Mouse (Mus musculus) brown adipose tissue, adult 24 weeks (tissue): Measurements from ENCODE around the gene Olfr1028. TPM values are rescaled to one million over a fixed set of nuclear protein-coding genes. Genes with fewer than 3 reads are reported as not detected.

Experiments
- H3K27ac ChIP-seq: fragments of 200-500 bp; replicated peaks from 2 replicates; pipeline ENCODE4 v1.5.1; 2012; ENCODE audit warnings: low read depth, mild to moderate bottlenecking, low read length
- H3K4me1 ChIP-seq: fragments of 200-500 bp; 2 replicates; pipeline ENCODE4 v1.6.1; 2012; ENCODE audit warnings: low read length, mixed read lengths; ENCODE audit not compliant: control insufficient read depth, insufficient read depth, insufficient read length
- H3K4me3 ChIP-seq: fragments of 200-500 bp; 2 replicates; pipeline ENCODE4 v1.5.1; 2012; ENCODE audit warnings: low read depth, mild to moderate bottlenecking, low read length, moderate library complexity; ENCODE audit not compliant: insufficient read depth
- polyA plus RNA-seq: library from polyadenylated mRNA; stranded (reverse); fragments of >200 nt; gene quantifications from 2 replicates; pipeline ENCODE4 v1.2.4, GENCODE M21; 2012; ENCODE audit not compliant: missing spikeins, insufficient read depth, insufficient read length

The Olfr1028 gene
- not detected in 2 replicates for polyA plus RNA-seq

DNA sequence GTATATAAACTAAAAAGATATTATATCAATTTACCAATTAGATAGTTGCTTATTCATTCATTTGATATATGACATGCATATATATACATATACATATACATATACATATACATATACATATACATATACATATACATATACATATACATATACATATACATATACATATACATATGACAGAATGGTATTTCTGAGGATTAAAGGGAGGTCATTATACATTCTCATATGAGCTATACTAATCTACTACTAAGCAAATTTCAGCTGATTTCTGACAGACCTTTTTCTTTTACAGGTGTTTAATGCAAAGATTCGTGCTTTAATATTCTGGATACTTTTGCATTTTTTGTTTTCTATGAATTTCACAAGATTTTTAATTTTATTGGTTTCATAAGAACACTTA lies at the start of gene Olfr1028:
Gene Olfr1028, plus strand, starts transcription at position 301 of the 400 bp plus-strand sequence.
- H3K4me1 ChIP-seq: no peaks in the 10 kb centered on the region
- no peak within 1 kb of the TSS for H3K27ac ChIP-seq

DNA sequence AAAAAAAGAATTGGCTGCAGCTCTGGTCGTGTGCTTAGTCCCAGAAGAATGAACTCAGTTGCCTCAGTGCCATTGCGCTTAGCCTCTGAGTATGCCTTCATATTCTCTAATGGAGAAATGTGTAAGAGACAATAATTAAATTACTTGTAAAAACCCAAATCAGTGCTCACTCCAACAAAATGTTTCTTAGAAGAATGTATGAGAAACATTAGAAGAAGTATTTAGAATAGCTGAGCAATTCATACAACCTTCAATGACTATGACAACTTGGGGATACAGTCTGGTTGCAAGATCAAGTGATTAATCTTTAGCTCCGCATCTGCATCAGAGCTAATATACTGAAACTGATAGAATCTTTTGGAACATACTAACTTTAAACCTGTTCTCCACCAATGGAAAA lies 45.3 kb upstream of the Olfr1028 start, which contains the start of gene Olfr1024:
Gene Olfr1024, minus strand, starts transcription at position 101 of the 400 bp plus-strand sequence.
- Histone ChIP-seq H3K27ac (no peak within 1 kb of the TSS), H3K4me1 (no peaks in the 10 kb centered on the region), H3K4me3 (no peak within 1 kb of the TSS)

More for the DNA sequence above, at the start of gene Olfr1028:
- no peak within 1 kb of the TSS for H3K4me3 ChIP-seq

DNA sequence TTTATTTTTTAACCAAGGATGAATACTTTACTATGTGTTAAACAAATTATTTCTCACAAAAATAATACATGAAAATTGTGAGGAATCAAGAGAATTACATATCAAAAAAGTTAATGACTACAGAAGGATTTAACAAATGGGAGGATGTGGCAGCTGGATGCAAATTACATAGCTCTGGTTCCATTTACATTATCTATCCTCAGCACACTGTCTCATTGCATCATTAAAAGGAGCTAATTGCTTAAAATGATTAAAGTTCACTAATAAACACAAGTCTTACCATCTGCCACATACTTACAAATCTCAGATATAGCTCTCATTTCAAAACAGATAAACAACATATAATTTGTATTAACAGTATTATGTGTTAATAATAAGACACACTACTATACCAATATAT lies 37.0 kb upstream of the Olfr1028 start:
- Histone ChIP-seq H3K4me1 (no peaks in the 10 kb centered on the region), H3K4me3 (no peak overlapping the region), H3K27ac (no peak overlapping the region)

GRCm38 (mm10) chr2:85914893-85915292 lies 35.3 kb upstream of the Olfr1028 start, which contains the start of gene Olfr1025-ps1:
Gene Olfr1025-ps1, plus strand, starts transcription at chr2:85915193.
- H3K4me3 ChIP-seq: no peak within 1 kb of the TSS
- no peak within 1 kb of the TSS for H3K27ac ChIP-seq
- no peaks in the 10 kb centered on the region for H3K4me1 ChIP-seq

GRCm38 (mm10) chr2:85921258-85921657 lies 29.0 kb upstream of the Olfr1028 start, which contains the start of gene Olfr1026:
Gene Olfr1026, plus strand, starts transcription at chr2:85921558.
- no peak within 1 kb of the TSS for H3K27ac ChIP-seq
- no peak within 1 kb of the TSS for H3K4me3 ChIP-seq
- no peaks in the 10 kb centered on the region for H3K4me1 ChIP-seq

DNA sequence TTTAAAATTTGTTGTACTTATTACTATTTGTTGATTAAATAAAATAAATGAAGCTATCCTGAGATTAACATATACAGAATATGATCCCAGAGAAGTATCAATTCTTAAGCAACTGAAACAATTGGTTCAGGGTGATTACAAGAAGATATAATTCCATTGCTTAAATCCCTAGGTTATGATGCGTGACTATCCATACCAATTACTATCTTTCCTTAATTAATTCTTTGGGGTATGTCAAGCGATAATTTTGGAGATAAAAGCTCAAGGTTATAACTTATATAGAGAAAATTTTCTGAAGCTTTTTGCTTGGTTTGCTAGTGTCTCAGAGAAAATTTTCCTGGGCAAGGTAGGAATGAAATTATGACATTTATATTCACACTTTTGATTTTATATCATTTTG lies 23.4 kb downstream of the Olfr1028 start, which contains the start of gene Olfr1029:
Gene Olfr1029, plus strand, starts transcription at position 301 of the 400 bp plus-strand sequence.
- H3K4me3 ChIP-seq: no peak within 1 kb of the TSS
- H3K4me1 ChIP-seq: no peaks in the 10 kb centered on the region
- H3K27ac ChIP-seq: no peak within 1 kb of the TSS

DNA sequence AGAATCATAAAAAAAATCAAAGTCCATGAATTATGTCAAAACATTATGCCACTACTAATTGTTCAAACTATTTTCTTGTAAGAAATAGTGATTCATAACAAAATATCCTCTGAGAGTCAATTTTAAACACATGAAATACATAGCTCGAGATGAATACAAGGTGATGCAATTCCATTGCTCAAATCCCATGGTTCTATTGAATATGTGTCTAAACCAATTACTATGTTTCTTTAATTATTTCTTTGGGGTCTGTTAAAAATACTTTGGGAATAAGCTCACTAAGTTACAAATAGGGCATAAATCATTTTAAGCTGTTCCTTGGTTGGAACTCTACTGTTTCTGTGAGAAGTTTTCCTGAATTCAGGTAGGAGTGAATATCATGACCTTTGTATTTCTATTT lies 28.7 kb downstream of the Olfr1028 start, which contains the start of gene Olfr1030:
Gene Olfr1030, plus strand, starts transcription at position 301 of the 400 bp plus-strand sequence.
- Histone ChIP-seq H3K4me3 (no peak within 1 kb of the TSS), H3K27ac (no peak within 1 kb of the TSS), H3K4me1 (no peaks in the 10 kb centered on the region)

DNA sequence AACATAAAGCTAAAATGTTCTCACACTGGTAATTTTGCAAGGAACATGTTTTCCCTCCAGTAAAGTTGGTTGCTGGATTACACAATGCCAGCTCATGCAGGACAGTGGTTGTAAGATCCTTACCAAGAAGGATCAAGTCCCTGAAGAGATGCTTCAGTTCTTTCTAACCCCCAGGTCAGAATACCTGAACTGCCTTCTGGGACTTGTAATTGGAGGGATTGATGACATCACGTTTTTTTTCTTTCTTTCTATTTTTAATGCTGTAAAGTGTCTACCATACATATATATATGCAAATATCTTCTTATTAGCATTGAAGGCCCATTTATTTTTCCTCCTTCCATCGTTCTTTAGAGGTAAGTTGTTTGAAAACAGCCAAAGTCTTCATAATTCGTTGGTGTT lies 39.8 kb downstream of the Olfr1028 start, which contains the start of gene Olfr1031:
Gene Olfr1031, plus strand, starts transcription at position 301 of the 400 bp plus-strand sequence.
- no peaks in the 10 kb centered on the region for H3K4me1 ChIP-seq
- no peak within 1 kb of the TSS for H3K4me3 ChIP-seq
- H3K27ac ChIP-seq: no peak within 1 kb of the TSS

Other genes with a start within 250 kb of the Olfr1028 start
- not detected in 2 replicates for gene Olfr1009, start 235.0 kb upstream of the Olfr1028 start, polyA plus RNA-seq
- not detected in 2 replicates for gene Olfr1012, start 187.7 kb upstream of the Olfr1028 start, polyA plus RNA-seq
- gene Olfr1013, start 183.3 kb upstream of the Olfr1028 start, polyA plus RNA-seq: not detected in 2 replicates
- gene Olfr1014, start 177.7 kb upstream of the Olfr1028 start, polyA plus RNA-seq: not detected in 2 replicates
- gene Olfr1015, start 168.4 kb upstream of the Olfr1028 start, polyA plus RNA-seq: not detected in 2 replicates
- not detected in 2 replicates for gene Olfr1016, start 147.9 kb upstream of the Olfr1028 start, polyA plus RNA-seq
- not detected in 2 replicates for gene Olfr1018, start 132.0 kb upstream of the Olfr1028 start, polyA plus RNA-seq
- gene Olfr1019, start 105.0 kb upstream of the Olfr1028 start, polyA plus RNA-seq: not detected in 2 replicates
- not detected in 2 replicates for gene Olfr1020, start 103.4 kb upstream of the Olfr1028 start, polyA plus RNA-seq
- gene Olfr1022, start 81.8 kb upstream of the Olfr1028 start, polyA plus RNA-seq: not detected in 2 replicates
- not detected in 2 replicates for gene Olfr1023, start 64.8 kb upstream of the Olfr1028 start, polyA plus RNA-seq
- gene Olfr1024, start 45.4 kb upstream of the Olfr1028 start, polyA plus RNA-seq: not detected in 2 replicates
- not detected in 2 replicates for gene Olfr1025-ps1, start 35.2 kb upstream of the Olfr1028 start, polyA plus RNA-seq
- not detected in 2 replicates for gene Olfr1026, start 28.9 kb upstream of the Olfr1028 start, polyA plus RNA-seq
- gene Olfr1029, start 23.5 kb downstream of the Olfr1028 start, polyA plus RNA-seq: not detected in 2 replicates
- gene Olfr1030, start 28.8 kb downstream of the Olfr1028 start, polyA plus RNA-seq: not detected in 2 replicates
- not detected in 2 replicates for gene Olfr1031, start 39.9 kb downstream of the Olfr1028 start, polyA plus RNA-seq
- not detected in 2 replicates for gene Olfr1032, start 55.1 kb downstream of the Olfr1028 start, polyA plus RNA-seq
- gene Olfr1033, start 70.2 kb downstream of the Olfr1028 start, polyA plus RNA-seq: 2.5 TPM in 1 of 2 replicates, not detected in the other
- gene Olfr1034, start 95.4 kb downstream of the Olfr1028 start, polyA plus RNA-seq: not detected in 2 replicates
- gene Olfr1036, start 123.6 kb downstream of the Olfr1028 start, polyA plus RNA-seq: not detected in 2 replicates
- not detected in 2 replicates for gene Olfr1037, start 136.9 kb downstream of the Olfr1028 start, polyA plus RNA-seq
- gene Olfr1039, start 185.5 kb downstream of the Olfr1028 start, polyA plus RNA-seq: not detected in 2 replicates
- not detected in 2 replicates for gene Olfr1040, start 196.3 kb downstream of the Olfr1028 start, polyA plus RNA-seq
- not detected in 2 replicates for gene Olfr1042, start 211.4 kb downstream of the Olfr1028 start, polyA plus RNA-seq
- not detected in 2 replicates for gene Olfr1043, start 217.1 kb downstream of the Olfr1028 start, polyA plus RNA-seq
- gene Olfr1044, start 227.4 kb downstream of the Olfr1028 start, polyA plus RNA-seq: not detected in 2 replicates
- gene Olfr52, start 235.2 kb downstream of the Olfr1028 start, polyA plus RNA-seq: not detected in 2 replicates